In the genomic region with DNA sequence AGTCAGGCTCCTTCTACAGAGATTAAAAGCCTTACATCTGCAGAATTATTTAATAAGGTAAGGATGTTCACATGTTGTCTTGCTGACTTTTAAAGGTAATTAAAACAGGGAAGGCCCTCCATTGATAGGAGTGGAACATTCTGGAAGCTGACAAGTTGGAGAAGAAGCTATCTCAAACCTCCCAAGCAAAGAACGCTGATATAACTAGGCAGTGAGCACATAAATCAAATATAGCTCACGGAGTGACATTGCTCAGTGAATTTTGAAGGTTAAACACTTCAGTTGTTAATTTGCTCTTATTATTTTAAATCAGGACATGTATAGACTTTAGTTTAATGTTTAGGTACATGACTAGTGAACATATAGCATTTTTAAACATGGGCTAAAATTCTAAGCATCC, we compare ENCODE assay signal across 32 mouse cellular contexts.
"Had no signal": no experiment of that assay in that cellular context is flagged by ENCODE, and none has a peak within 500 bp of the region (broad histone marks: within the 10 kb centered on the region; RNA-seq: fewer than 3 reads in every experiment).

No protein-coding gene starts in this region.

- H3K4me1 ChIP-seq: heart, embryonic 10.5 days; heart, embryonic 15.5 days; hindbrain, embryonic 10.5 days; hindbrain, embryonic 12.5 days; hindbrain, embryonic 13.5 days; hindbrain, embryonic 15.5 days; intestine, embryonic 15.5 days; kidney, embryonic 15.5 days had no signal

- H3K27ac ChIP-seq: heart, embryonic 10.5 days; heart, embryonic 13.5 days; heart, embryonic 15.5 days; hindbrain, embryonic 10.5 days; hindbrain, embryonic 12.5 days; hindbrain, embryonic 13.5 days; hindbrain, embryonic 14.5 days; hindbrain, embryonic 15.5 days; hindbrain, postnatal 0 days; intestine, embryonic 15.5 days; kidney, embryonic 15.5 days; kidney, postnatal 0 days; layer of hippocampus, adult 2 months; left cerebral cortex, adult 2 months had no signal

- H3K4me2 ChIP-seq: heart, embryonic 11.5 days; heart, embryonic 13.5 days; heart, embryonic 15.5 days; hindbrain, embryonic 12.5 days; hindbrain, embryonic 13.5 days; hindbrain, embryonic 14.5 days; hindbrain, embryonic 15.5 days; intestine, embryonic 15.5 days; kidney, embryonic 15.5 days had no signal

- H3K36me3 ChIP-seq: heart, embryonic 10.5 days; heart, embryonic 13.5 days; heart, embryonic 15.5 days; hindbrain, embryonic 10.5 days; hindbrain, embryonic 12.5 days; hindbrain, embryonic 13.5 days; hindbrain, embryonic 15.5 days; intestine, embryonic 15.5 days; kidney, embryonic 15.5 days had no signal

- H3K9ac ChIP-seq: heart, embryonic 13.5 days; heart, embryonic 15.5 days; hindbrain, embryonic 12.5 days; hindbrain, embryonic 13.5 days; hindbrain, embryonic 14.5 days; hindbrain, embryonic 15.5 days; intestine, embryonic 15.5 days; kidney, embryonic 15.5 days had no signal

- H3K9me3 ChIP-seq: heart, embryonic 10.5 days; heart, embryonic 13.5 days; heart, embryonic 15.5 days; hindbrain, embryonic 10.5 days; hindbrain, embryonic 12.5 days; hindbrain, embryonic 13.5 days; hindbrain, embryonic 15.5 days; intestine, embryonic 15.5 days; kidney, embryonic 15.5 days had no signal

- H3K27me3 ChIP-seq: heart, embryonic 13.5 days; heart, embryonic 15.5 days; hindbrain, embryonic 12.5 days; hindbrain, embryonic 13.5 days; hindbrain, embryonic 15.5 days; intestine, embryonic 15.5 days; kidney, embryonic 15.5 days had no signal

- H3K4me3 ChIP-seq: heart, embryonic 10.5 days; heart, embryonic 13.5 days; heart, embryonic 15.5 days; hindbrain, embryonic 10.5 days; hindbrain, embryonic 12.5 days; hindbrain, embryonic 13.5 days; hindbrain, embryonic 15.5 days; intestine, embryonic 15.5 days; kidney, embryonic 15.5 days; layer of hippocampus, adult 2 months; left cerebral cortex, adult 2 months had no signal

- ATAC-seq: hindbrain, embryonic 16.5 days; hindbrain, postnatal 0 days; inflammation-experienced regulatory T-cells, adult 6 months; intestine, embryonic 15.5 days; intestine, embryonic 16.5 days; intestine, postnatal 0 days had no signal

- DNase-seq: heart, postnatal 4 days; kidney, adult 11 months; kidney, adult 18-20 months; kidney, adult 2 months; kidney, adult 8-10 months; kidney, adult 9 months; kidney, postnatal 10 days; kidney, postnatal 14 days; kidney, postnatal 25 days; kidney, postnatal 36 days; kidney, postnatal 4 days; layer of hippocampus, adult 9-11 months; layer of hippocampus, postnatal 36 days had no signal
